Mouse (Mus musculus) urinary bladder, postnatal 25 days (tissue): ENCODE data around the gene Cd38.
A peak's percentile ranks its signal among the peaks of the same experiment; 100 is the strongest.

Source experiments
- DNase-seq: peaks from one replicate; pipeline ENCODE4 v3.0.0; 2022; ENCODE audit warnings: low spot score

Cd38 gene

DNA sequence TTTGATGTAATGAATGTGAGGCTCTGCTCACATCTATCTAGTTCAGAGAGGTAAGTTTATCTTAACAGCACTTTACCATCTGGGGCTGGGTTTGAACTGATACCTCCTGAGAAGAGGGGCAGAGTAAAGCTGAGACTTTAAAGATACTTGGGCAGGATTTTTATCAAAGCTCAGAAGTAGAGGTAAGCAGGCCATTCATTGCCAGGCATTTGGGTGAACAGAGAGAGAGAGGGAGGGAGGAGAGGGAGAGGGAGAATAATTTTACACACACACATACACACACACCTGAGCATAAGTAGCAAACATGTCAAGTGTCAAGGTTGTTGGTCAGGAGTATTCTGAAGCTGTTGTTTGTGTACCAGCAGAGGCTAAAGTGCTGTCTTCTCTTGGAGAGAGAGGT is at the start of gene Cd38:
Cd38 (plus strand) TSS at position 301 of the 400 bp plus-strand sequence.
- DNase-seq = no peak

- no peak for DNase-seq
Measured at GRCm38 (mm10) chr5:43818695-43819094, 49.7 kb upstream of the Cd38 start, which contains the start of gene Bst1. Bst1 (plus strand) TSS chr5:43818885.

- DNase-seq = no peak
Measured at GRCm38 (mm10) chr5:43820785-43821184, 47.6 kb upstream of the Cd38 start.

DNA sequence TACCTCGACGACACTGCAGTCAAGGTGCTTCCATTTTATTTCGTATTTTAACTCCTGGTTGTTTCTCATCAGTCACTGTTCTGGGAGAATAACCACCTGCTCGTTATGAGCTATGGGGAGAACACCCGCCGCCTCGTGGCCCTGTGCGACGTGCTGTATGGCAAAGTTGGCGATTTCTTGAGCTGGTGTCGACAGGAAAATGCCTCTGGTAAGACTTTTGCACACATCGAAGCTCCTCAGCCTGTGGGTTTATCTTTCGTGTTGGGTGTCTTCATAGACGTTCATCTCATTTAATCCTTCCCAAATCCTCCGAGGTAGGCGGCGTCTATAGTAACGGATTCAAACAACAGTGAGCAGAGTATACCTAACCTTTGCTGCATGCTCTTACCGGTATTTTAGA is 46.8 kb upstream of the Cd38 start, which contains the start of gene Fbxl5:
Fbxl5 (minus strand) TSS at position 101 of the 400 bp plus-strand sequence.
- DNase-seq = no peak

- no peak for DNase-seq
Measured at GRCm38 (mm10) chr5:43822199-43822598, 46.2 kb upstream of the Cd38 start.

GRCm38 (mm10) chr5:43822824-43823223 is 45.5 kb upstream of the Cd38 start:
- DNase-seq = no peak

GRCm38 (mm10) chr5:43824580-43824979 is 43.8 kb upstream of the Cd38 start:
- no peak for DNase-seq

GRCm38 (mm10) chr5:43826883-43827282 is 41.5 kb upstream of the Cd38 start:
- no peak for DNase-seq

- DNase-seq = no peak
Measured at GRCm38 (mm10) chr5:43827366-43827765, 41.0 kb upstream of the Cd38 start.

- no peak for DNase-seq
Measured at GRCm38 (mm10) chr5:43836590-43836989, 31.8 kb upstream of the Cd38 start.

- peak; percentile 29 for DNase-seq
Measured at GRCm38 (mm10) chr5:43837372-43837771, 31.0 kb upstream of the Cd38 start.

GRCm38 (mm10) chr5:43841144-43842010 is 27.0 kb upstream of the Cd38 start:
- DNase-seq = peak; percentile 33

- no peak for DNase-seq
Measured at GRCm38 (mm10) chr5:43842011-43842285, 26.4 kb upstream of the Cd38 start.

GRCm38 (mm10) chr5:43842576-43843155 is 25.7 kb upstream of the Cd38 start:
- DNase-seq = no peak

DNA sequence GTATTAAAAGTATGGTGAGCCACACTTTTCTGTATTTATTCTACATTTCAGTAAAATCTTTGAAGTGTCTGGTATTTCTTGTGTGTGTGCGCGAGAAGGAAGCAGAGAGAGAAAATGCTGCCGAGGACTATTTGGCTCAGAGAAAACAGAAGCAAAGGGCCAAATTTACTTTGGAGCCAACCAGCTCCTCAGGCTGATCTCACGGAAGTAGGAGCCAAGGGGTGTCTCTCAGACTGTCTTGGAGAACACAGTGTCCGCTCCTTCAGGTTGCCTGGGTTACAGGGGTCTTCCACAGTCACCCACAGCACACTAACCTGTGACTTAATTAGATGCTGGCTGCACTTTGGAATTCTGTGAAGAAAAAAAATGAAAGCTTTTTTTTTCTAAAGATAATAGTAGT is 23.3 kb upstream of the Cd38 start:
- no peak for DNase-seq

GRCm38 (mm10) chr5:43845646-43846045 is 22.7 kb upstream of the Cd38 start:
- no peak for DNase-seq

DNA sequence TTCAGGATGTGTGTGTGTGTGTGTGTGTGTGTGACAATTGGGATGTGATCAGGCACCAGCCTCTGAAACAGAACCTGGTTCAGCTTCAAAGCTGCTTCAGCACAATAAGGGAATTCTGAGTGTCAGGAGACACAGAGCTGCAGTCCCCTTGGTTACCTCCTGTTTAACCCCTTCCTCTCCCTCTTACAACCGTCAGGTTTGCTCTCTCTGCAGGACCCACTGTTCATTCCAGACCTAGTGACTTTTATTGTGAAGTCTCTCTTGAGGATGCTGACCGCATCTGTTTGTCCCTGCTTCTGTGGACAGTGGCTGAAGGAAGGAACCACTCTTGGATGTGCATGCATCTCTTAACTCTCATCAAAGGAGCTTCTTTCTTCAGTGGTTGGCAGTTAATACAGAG is 22.1 kb upstream of the Cd38 start:
- DNase-seq = no peak

GRCm38 (mm10) chr5:43847555-43847954 is 20.8 kb upstream of the Cd38 start:
- no peak for DNase-seq

DNA sequence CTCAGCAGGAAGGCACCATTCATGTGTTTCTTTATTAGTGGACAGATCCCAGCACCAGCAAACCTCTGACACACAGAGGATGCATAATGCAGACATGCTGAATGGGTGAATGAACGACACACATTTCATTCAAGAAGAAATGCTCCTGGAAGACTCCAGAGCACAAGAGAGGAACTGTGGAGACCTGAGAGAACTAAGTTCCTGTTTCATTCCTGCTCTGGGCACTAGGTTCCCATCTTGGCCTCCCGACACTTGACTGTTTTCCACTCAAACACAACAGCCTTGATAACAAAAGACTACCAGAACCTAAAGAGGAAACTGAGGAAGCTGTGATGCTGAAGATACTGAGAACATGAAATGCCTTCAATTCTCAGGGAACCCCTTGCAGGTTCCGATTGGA is 20.1 kb upstream of the Cd38 start:
- DNase-seq = no peak

GRCm38 (mm10) chr5:43853096-43853867 is 15.1 kb upstream of the Cd38 start:
- no peak for DNase-seq

DNA sequence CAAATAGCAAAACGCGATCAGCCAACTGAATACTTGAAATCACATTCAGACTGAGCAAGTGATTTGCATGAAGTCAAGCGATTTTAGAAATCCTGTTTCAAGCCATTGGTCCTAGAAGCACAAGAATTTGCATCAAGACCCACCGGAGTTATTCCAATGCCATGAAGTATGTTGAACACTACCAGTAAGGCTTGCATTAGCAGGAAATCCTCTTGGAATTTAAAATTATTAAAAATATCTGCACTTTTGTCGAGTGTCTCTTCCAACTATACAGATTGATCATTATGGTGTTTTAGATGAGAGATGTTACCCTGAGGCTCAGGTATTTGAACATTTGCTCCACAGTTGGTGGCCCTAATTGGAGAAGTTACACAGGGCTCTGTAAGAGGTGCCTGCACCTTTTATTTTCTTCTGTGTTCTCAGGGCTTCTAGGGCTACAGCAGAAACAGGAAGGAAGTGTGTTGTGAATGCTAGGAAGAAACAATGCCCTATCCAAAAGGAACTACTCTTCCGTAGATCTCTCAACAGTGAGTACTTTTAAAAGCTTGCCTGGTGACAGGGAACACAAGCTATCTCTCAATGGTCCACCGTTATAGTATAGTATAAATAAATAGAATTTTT is 14.4 kb upstream of the Cd38 start:
- DNase-seq = no peak

DNA sequence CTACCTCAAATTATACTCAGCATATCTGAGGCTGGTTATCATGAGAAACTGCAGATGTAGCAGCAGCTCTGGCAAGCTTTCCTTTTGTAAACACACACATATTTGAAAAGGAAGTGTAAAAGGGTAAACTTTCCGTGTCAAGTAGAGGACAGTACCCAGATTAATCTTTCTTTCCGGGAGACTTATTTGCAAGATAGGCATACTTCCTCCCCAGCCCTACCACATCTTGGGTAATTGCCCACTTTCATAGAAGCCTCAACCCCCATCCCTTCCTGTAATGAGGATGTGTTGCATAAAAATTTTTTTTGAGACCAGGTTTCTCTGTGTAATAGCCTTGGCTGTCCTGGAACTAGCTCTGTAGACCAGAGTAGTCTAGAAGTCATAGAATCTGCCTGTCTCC is 12.6 kb upstream of the Cd38 start:
- DNase-seq = no peak

DNA sequence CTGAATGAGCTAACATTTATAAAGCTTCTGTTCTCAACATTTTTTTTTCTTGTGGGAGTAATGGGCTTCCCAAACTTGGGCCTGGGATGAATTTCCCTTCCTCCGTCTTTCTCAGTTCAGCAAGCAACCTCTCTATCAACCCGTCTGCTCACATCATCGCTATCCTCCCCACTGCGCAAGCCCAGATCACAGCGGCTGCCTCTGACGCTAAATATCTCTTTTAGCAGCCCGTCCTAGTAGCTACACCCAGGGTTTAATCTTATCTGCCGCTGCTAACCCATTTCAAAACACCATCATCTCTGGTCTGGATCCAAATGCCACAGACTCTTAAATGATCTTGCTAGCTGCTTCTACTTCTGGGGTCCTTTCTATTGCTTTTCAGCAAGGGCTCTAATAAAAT is 8.7 kb upstream of the Cd38 start:
- DNase-seq = no peak
